Mouse (Mus musculus) kidney, adult 2 months (tissue): ENCODE measurements around the gene Gast.
"Not testable (repeated sequence)": the region's sequence is repeated elsewhere in the genome, so short reads cannot be mapped to it uniquely, and the experiment has no call there.

Experiments
- CTCF ChIP-seq: fragments of 200-500 bp; conservative IDR thresholded peaks from 2 replicates; pipeline ENCODE4 v1.5.1; 2011; ENCODE audit warnings: low read depth, mild to moderate bottlenecking, control low read depth, low read length, moderate library complexity, mixed read lengths; ENCODE audit not compliant: insufficient read depth, insufficient read length
- POLR2A ChIP-seq: fragments of 200-500 bp; IDR thresholded peaks from one replicate; pipeline ENCODE4 v1.6.1; 2011; ENCODE audit warnings: low read depth, low read length, control low read depth

DNA sequence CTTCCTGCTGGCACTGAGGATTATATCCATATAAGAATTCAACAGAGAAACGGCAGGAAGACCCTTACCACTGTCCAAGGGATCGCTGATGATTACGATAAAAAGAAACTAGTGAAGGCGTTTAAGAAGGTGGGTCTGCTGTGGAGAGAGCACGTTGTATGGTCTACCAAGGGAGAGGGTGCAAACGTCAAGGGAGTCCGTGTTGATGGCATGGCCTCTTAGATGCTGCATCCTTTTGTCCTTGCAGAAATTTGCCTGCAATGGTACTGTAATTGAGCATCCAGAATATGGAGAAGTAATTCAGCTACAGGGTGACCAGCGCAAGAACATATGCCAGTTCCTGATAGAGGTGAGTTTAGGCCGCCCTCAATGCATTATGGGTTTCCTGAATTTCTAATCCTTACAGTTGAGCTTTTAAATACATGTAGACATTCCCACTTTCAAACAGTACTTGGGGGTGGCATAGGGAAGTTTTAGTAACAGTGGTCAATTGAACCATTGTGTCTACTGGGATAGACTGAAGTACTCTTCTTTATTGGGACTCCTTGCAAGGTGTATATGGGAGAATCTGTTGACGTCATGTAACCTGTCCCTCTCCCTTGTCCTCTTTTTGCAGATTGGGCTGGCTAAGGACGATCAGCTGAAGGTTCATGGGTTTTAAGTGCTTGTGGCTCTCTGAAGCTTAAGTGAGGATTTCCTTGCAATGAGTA, 13.4 kb upstream of the Gast start:
- not testable (repeated sequence) for TF ChIP-seq CTCF, POLR2A
